Mouse (Mus musculus) lung, embryonic 15.5 days (tissue): ENCODE data around the gene Exoc4. TPM values are rescaled to one million over a fixed set of nuclear protein-coding genes. Genes with fewer than 3 reads are reported as not detected.

Experiments used
- ATAC-seq: fragments of 200-750 bp; cut with Nextera tagmentation; 2 replicates; pipeline ENCODE4 v1.8.0; 2017; ENCODE audit warnings: moderate number of reproducible peaks, borderline replicate concordance; ENCODE audit not compliant: low FRiP score, low TSS enrichment; ENCODE audit errors: extremely low read depth
- H3K27ac ChIP-seq: fragments of 300-500 bp; sonication (generic); 2 replicates; pipeline ENCODE4 v1.5.1; 2015; ENCODE audit warnings: moderate library complexity, mild to moderate bottlenecking, inconsistent platforms
- H3K27me3 ChIP-seq: fragments of 300-500 bp; sonication (generic); 2 replicates; pipeline ENCODE4 v1.6.1; 2015; ENCODE audit warnings: inconsistent platforms
- H3K36me3 ChIP-seq: fragments of 300-500 bp; sonication (generic); 2 replicates; pipeline ENCODE4 v1.6.1; 2015; ENCODE audit warnings: inconsistent platforms
- H3K4me1 ChIP-seq: fragments of 300-500 bp; sonication (generic); 2 replicates; pipeline ENCODE4 v1.6.1; 2015; ENCODE audit warnings: inconsistent platforms
- H3K4me2 ChIP-seq: fragments of 300-500 bp; sonication (generic); 2 replicates; pipeline ENCODE4 v1.6.1; 2015; ENCODE audit warnings: inconsistent platforms, mild to moderate bottlenecking, moderate library complexity
- H3K4me3 ChIP-seq: fragments of 300-500 bp; sonication (generic); 2 replicates; pipeline ENCODE4 v1.5.1; 2015; ENCODE audit warnings: mild to moderate bottlenecking, inconsistent platforms
- H3K9ac ChIP-seq: fragments of 300-500 bp; sonication (generic); 2 replicates; pipeline ENCODE4 v1.6.1; 2015; ENCODE audit warnings: inconsistent platforms
- H3K9me3 ChIP-seq: fragments of 300-500 bp; sonication (generic); 2 replicates; pipeline ENCODE4 v1.6.1; 2016; ENCODE audit warnings: inconsistent platforms
- WGBS: fragments of 180-500 bp; shearing (Covaris S2); methylation state at CpG from one replicate; pipeline ENCODE4 v1.1.7; 2015; 5-methylcytosine and 5-hydroxymethylcytosine counted together
- polyA plus RNA-seq: library from polyadenylated mRNA; unstranded; fragments of >200 nt; fragmentation: Nextera tagmentation; extraction: Ambion mirVana; gene quantifications from 2 replicates; pipeline ENCODE4 v1.2.1, GENCODE M21; 2015

Gene Exoc4
- polyA plus RNA-seq, 1 experiment from 2014 or later, result 40.8 TPM

DNA sequence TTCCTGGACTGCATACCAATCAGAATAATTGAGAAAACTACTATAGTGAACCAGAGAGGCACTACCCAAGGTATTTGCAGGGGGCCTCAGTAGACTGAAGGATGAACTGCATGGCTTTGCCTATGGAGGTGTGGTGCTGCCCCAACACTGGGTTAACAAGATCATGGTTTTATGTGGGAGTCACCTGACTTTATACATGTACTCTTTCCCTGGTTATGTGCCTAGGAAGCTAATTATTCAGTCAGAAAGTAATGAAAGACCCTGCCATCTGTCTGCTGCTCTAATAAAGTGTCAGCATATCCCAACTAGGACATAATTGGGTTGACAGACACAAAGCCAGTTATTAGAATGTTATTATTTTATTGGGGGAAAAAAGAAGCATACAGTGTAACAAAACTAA, 484.7 kb downstream of the Exoc4 start:
- no peak for ATAC-seq
- H3K27ac ChIP-seq, result no peak overlapping the region
- no peaks in the 10 kb centered on the region for H3K36me3 ChIP-seq
- H3K4me3 ChIP-seq, result no peak overlapping the region
- H3K9ac ChIP-seq, result no peak overlapping the region
- no peak overlapping the region for H3K4me2 ChIP-seq
- H3K27me3 ChIP-seq, result no peaks in the 10 kb centered on the region
- no peaks in the 10 kb centered on the region for H3K9me3 ChIP-seq
- H3K4me1 ChIP-seq, result no peaks in the 10 kb centered on the region

DNA sequence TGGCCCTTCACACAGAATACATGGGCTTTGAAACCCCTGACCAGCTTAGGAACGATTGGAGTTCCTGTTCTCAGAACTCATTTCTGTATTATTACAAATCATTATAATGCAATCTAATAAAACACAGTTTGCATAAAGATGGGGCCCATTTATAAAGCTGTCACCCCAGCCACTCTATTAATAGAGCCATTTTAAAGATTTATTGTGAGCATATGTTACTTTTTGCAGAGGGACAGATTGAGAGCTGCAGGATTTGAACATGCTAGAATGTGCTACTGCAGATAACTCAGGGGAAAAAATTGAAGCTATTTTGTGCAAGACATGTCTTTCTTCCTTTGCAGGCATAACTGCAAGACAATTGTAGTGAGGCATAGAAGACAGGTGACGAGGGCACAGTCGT, 485.1 kb downstream of the Exoc4 start:
- H3K27ac ChIP-seq, result no peak overlapping the region
- H3K27me3 ChIP-seq, result no peaks in the 10 kb centered on the region
- H3K4me2 ChIP-seq, result no peak overlapping the region
- WGBS, result 85% methylated on average over 3 of the region's 3 CpGs
- H3K9me3 ChIP-seq, result no peaks in the 10 kb centered on the region
- no peaks in the 10 kb centered on the region for H3K4me1 ChIP-seq
- no peak for ATAC-seq
- H3K9ac ChIP-seq, result no peak overlapping the region
- H3K4me3 ChIP-seq, result no peak overlapping the region
- H3K36me3 ChIP-seq, result no peaks in the 10 kb centered on the region

DNA sequence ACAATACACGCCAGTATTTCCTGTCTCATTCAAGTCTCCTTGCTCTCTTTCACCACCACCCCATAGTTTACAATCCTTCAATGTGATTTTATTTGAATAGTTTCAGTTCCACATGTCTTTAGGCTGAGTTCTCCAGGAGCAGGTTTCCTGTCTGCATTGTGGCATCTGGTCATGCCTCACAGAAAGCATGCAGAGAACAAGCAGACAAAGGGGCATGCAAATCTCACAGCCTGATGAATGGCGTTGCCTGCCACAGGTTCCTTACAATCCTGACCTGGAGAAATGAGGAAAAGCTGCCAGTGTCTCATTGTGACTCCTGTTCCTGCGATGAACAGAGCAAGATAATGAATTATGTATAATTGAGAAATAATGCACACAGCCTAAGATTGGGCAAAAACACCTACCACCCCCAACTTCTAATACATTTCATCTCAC, 490.0 kb downstream of the Exoc4 start:
- Histone ChIP-seq H3K4me3 (no peak overlapping the region), H3K27ac (no peak overlapping the region), H3K36me3 (no peaks in the 10 kb centered on the region), H3K4me1 (no peaks in the 10 kb centered on the region), H3K9me3 (no peaks in the 10 kb centered on the region), H3K27me3 (no peaks in the 10 kb centered on the region), H3K9ac (no peak overlapping the region), H3K4me2 (no peak overlapping the region)
- 65% methylated on average over 3 of the region's 3 CpGs for WGBS
- no peak for ATAC-seq

DNA sequence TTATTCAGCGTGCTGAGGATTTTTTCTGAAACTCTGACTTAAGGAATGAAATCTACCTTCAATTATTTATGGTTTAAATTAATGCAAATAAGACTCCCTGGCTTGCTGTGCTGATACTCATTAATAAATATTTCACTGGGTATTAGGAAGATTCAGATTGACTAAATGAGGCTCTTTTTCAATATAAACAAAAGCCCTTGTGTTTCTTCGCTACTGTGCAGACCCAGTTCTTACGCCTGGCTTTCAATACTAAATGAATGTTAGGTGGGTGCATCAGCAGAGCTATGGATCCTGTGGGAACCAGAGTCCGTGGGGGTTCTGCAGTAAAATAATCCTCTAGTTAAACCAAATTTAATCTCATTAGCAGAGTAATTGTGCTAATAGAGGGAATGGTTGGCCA, 490.4 kb downstream of the Exoc4 start:
- no peak overlapping the region for H3K9ac ChIP-seq
- H3K4me1 ChIP-seq, result no peaks in the 10 kb centered on the region
- no peak overlapping the region for H3K4me2 ChIP-seq
- H3K4me3 ChIP-seq, result no peak overlapping the region
- no peak overlapping the region for H3K27ac ChIP-seq
- H3K9me3 ChIP-seq, result no peaks in the 10 kb centered on the region
- 85% methylated on average over 4 of the region's 4 CpGs for WGBS
- ATAC-seq, result no peak
- no peaks in the 10 kb centered on the region for H3K36me3 ChIP-seq
- H3K27me3 ChIP-seq, result no peaks in the 10 kb centered on the region

DNA sequence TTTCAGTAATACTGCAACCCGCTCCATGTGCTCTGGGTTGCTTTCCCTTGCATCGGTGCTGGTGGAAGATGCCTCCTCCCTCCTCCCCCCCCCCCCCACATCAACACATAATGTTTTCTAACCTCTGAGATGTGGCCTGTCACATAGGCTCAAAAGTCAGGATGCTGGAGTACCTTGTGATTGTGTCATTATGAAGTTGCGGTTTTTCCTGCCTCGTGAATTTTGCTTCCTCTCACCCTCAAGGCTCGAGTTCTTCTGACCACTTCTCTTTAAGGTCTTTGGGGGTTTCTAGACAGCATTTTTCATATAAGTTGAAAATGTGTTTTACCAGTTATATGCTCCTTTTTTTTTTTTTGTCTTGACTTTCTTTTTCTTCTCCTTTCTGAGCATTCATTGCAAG, 507.1 kb downstream of the Exoc4 start:
- ATAC-seq, result no peak
- WGBS, result 84% methylated on average over 5 of the region's 5 CpGs

DNA sequence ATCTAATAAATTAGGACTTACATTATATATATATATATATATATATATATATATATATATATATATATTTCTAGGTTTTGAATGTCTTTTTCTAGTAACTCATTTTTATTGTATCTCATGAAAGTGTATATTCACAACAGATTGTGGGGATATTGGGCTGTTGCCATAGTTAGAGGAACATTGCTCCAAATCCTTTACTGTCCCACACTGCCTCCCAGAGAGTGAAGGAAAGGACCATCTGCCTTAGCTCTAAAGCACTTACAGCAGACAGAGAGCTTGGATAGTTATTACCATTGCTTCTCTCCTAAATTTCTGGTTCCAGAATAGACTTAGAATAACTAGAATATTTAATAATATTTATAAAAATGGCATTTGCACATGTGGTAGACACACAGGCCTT, 512.7 kb downstream of the Exoc4 start:
- Histone ChIP-seq H3K27ac (no peak overlapping the region), H3K27me3 (no peaks in the 10 kb centered on the region), H3K9me3 (no peaks in the 10 kb centered on the region), H3K36me3 (no peaks in the 10 kb centered on the region), H3K4me3 (no peak overlapping the region), H3K4me2 (no peak overlapping the region), H3K9ac (no peak overlapping the region), H3K4me1 (no peaks in the 10 kb centered on the region)
- no peak for ATAC-seq

More for the DNA sequence above, 507.1 kb downstream of the Exoc4 start:
- Histone ChIP-seq H3K4me1 (no peaks in the 10 kb centered on the region), H3K27ac (no peak overlapping the region), H3K36me3 (no peaks in the 10 kb centered on the region), H3K4me2 (no peak overlapping the region), H3K9ac (no peak overlapping the region), H3K4me3 (no peak overlapping the region), H3K9me3 (no peaks in the 10 kb centered on the region), H3K27me3 (no peaks in the 10 kb centered on the region)

DNA sequence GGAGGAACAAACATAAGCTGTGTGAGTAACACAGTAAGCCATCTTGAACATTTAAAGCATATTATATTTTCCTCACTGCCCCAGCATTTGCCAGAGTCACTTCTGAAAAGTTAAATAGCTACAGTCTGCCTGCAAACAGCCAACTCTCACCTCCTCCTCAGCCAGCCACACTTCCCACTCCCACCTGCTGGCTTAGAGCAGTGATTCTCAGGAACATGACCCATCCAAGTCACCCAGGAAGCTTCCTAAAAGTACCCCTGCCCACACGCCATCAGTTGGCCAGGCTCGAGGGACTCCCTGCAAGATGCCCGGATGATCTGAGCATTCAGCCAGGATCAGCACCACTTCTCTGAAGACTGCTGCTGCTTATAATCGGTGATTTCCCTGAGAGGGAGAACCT, 514.4 kb downstream of the Exoc4 start:
- ATAC-seq, result no peak
- no peaks in the 10 kb centered on the region for H3K4me1 ChIP-seq
- no peak overlapping the region for H3K4me3 ChIP-seq
- 73% methylated on average over 4 of the region's 4 CpGs for WGBS
- no peaks in the 10 kb centered on the region for H3K9me3 ChIP-seq
- no peak overlapping the region for H3K9ac ChIP-seq
- no peak overlapping the region for H3K4me2 ChIP-seq
- H3K36me3 ChIP-seq, result no peaks in the 10 kb centered on the region
- H3K27me3 ChIP-seq, result no peaks in the 10 kb centered on the region
- H3K27ac ChIP-seq, result no peak overlapping the region

DNA sequence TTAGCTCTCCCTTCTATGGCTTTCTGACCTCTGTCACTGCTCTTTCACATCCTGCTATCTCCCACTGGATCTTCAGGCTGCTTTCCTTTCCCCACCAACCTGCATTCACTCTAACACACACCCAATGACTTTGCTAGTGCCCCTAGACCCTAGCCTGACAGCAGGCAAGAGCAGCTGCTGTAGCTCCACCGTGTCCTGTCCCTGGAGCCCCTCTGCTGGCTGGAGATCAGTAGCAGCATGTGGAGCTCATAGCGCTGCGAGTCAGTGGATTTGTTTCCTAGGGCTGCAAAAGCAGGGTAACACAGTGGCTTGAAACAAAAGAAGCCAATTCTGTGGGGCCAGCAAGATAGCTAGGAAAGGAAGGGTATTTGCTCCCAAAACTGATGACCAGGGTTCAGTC, 515.1 kb downstream of the Exoc4 start:
- Histone ChIP-seq H3K9me3 (no peaks in the 10 kb centered on the region), H3K9ac (no peak overlapping the region), H3K27me3 (no peaks in the 10 kb centered on the region), H3K36me3 (no peaks in the 10 kb centered on the region), H3K4me1 (no peaks in the 10 kb centered on the region), H3K4me2 (no peak overlapping the region), H3K4me3 (no peak overlapping the region), H3K27ac (no peak overlapping the region)
- ATAC-seq, result no peak
- WGBS, result 57% methylated on average over 3 of the region's 3 CpGs

DNA sequence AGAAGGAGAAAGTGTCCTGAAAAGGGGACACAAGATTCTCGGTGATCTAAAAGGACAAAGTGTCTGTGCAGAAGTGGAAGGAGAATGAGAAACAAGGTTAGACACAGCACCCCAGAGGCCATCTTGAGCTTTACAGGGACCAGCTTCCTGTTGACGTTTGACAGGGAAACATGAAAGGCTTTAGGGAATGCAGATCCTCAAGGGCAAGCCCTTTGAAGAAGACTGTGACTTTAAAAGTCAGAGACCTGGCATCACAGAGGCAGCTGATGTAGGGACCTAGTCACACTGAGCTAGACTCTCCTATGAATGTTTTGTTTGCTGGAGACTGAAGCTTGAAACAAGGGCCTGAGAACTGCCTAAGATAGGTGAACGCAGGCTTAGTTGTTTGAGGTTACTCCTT, 520.4 kb downstream of the Exoc4 start:
- no peak for ATAC-seq
- WGBS, result 47% methylated on average over 3 of the region's 3 CpGs
- Histone ChIP-seq H3K27me3 (no peaks in the 10 kb centered on the region), H3K4me1 (no peaks in the 10 kb centered on the region), H3K9me3 (no peaks in the 10 kb centered on the region), H3K9ac (no peak overlapping the region), H3K27ac (no peak overlapping the region), H3K4me3 (no peak overlapping the region), H3K36me3 (no peaks in the 10 kb centered on the region), H3K4me2 (no peak overlapping the region)

DNA sequence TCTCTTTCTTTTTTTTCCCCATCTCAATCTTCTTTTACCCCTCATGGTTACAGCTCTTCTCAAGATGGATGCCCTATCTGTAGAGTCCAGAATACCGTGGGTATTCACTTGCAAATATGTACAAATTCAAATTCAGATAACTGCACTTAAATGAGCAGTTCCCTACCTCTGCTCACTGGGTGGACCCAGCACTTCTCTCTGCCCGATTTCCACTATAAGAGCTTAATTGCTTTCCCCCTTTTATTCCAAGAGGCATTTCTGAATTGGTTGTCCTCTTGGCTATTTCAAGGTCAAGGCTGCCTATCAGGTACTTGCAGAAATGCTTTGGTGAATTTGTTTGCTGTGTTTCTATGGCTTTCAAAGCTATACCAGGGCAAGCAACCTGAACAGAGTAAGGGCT, 521.1 kb downstream of the Exoc4 start:
- H3K27ac ChIP-seq, result no peak overlapping the region
- no peak overlapping the region for H3K4me3 ChIP-seq
- H3K36me3 ChIP-seq, result no peaks in the 10 kb centered on the region
- ATAC-seq, result no peak
- H3K4me2 ChIP-seq, result no peak overlapping the region
- H3K27me3 ChIP-seq, result no peaks in the 10 kb centered on the region
- 67% methylated on average over 2 of the region's 2 CpGs for WGBS
- no peaks in the 10 kb centered on the region for H3K4me1 ChIP-seq
- no peak overlapping the region for H3K9ac ChIP-seq
- no peaks in the 10 kb centered on the region for H3K9me3 ChIP-seq

DNA sequence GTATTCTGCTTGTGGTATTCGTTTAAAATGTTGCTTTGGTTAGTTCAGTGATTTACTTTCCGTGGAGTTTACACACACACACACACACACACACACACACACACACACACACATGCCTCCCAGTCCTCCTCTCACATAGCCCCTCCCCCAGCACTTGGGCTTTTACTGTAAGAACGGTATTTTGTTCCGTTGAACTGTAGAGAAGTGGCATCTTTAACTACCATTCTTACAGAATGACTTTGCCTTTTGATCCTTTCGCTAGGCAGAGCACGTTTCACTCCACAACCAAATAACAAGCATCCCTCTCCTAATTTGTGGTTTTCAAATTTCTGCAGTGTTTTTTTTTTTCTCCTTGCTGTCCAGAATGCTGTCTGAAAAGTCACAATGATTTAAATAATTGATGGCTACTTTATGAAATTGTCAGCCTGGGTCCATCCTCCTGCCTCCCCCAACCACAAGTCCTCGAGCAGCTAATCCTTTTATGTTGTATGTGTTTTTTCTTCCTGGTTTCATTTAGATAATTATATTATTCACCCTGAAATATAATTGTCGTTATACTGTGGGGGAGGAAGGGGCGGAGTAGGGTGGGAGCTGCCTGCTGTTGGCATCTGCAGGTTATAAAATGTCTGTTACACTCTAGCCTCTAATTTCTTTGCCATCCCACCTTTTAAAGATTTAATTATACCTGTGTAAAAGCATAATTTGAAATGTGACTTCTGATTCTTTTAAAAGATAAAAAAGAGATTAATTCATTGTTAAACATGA, 523.8 kb downstream of the Exoc4 start:
- H3K9me3 ChIP-seq, result no peaks in the 10 kb centered on the region
- H3K27ac ChIP-seq, result no peak overlapping the region
- H3K4me3 ChIP-seq, result no peak overlapping the region
- H3K4me1 ChIP-seq, result no peaks in the 10 kb centered on the region
- no peak overlapping the region for H3K9ac ChIP-seq
- H3K27me3 ChIP-seq, result no peaks in the 10 kb centered on the region
- no peak overlapping the region for H3K4me2 ChIP-seq
- 60% methylated on average over 9 of the region's 9 CpGs for WGBS
- H3K36me3 ChIP-seq, result no peaks in the 10 kb centered on the region
- ATAC-seq, result no peak

DNA sequence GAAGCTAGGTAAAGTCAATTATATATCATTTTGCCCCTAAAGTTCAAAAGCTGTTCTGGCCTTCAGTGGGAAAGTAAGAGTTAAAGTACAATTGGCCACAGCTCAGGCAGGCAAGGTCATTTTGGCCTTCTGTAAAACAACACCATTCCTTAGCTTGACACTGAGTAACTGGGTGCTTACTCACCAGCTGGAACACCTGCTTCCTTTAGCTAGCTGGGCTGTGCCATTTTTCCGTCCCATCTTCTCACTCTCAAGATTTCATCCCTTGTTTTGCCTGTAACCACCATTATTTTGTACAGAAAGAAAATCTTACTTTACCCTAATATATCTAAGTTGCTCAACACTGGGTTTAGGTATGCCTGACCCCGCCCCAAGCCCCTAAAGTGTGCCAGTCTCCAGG, 543.7 kb downstream of the Exoc4 start:
- 62% methylated on average over 2 of the region's 2 CpGs for WGBS
- ATAC-seq, result no peak
- Histone ChIP-seq H3K27me3 (no peaks in the 10 kb centered on the region), H3K4me3 (no peak overlapping the region), H3K4me2 (no peak overlapping the region), H3K36me3 (no peaks in the 10 kb centered on the region), H3K4me1 (no peaks in the 10 kb centered on the region), H3K27ac (no peak overlapping the region), H3K9ac (no peak overlapping the region), H3K9me3 (no peaks in the 10 kb centered on the region)

DNA sequence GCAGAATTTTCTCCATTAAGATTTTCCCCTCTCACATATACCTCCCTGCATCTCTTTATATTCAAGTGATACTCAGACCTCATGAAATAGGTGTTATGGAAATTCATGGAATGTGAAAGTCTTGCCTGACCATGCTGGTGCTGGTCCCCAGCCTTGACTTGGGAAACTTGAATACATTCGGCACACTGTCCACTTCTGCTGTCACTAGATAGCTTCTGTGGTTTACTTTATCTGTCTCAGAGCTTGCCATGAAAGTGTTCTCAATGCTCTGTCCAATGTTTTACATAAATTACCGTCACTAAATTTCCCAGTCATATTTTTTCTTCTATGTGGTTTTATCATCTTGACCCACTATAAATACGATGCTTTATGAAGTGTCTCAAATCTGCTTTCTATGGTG, 552.4 kb downstream of the Exoc4 start:
- Histone ChIP-seq H3K27ac (no peak overlapping the region), H3K36me3 (no peaks in the 10 kb centered on the region), H3K4me2 (no peak overlapping the region), H3K4me3 (no peak overlapping the region), H3K4me1 (no peaks in the 10 kb centered on the region), H3K9me3 (no peaks in the 10 kb centered on the region), H3K27me3 (no peaks in the 10 kb centered on the region), H3K9ac (no peak overlapping the region)
- ATAC-seq, result no peak
- WGBS, result 71% methylated on average over 3 of the region's 3 CpGs
